9 mouse cellular contexts compared by ENCODE assay signal in the genomic region with DNA sequence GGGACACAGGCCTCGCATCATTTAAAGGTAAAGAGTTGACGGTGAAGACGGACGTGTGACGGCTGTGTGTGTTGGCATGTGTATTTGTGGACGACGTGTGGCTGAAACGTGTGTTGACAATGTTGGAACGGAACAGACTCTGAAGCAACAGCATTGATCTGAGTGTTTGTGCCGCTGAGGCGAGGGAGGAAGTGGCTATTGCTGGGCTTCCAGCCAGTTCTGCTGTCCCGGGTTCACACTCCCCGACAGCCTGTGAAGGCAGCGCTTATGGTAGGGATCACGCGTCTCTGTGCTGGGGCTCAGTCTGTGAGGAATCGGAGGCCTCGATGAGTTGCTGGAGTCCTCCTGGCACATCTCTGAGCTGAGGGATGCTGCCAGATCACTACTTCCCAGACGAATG. TPM values are rescaled to one million over a fixed set of nuclear protein-coding genes. Genes with fewer than 3 reads are reported as not detected.
A peak's percentile ranks its signal among the peaks of the same experiment; 100 is the strongest.
DNase-seq lines count a peak whose midpoint lies in the region; ATAC-seq lines count a peak whose summit lies in the region.
"Had no signal": no experiment of that assay in that cellular context is flagged by ENCODE, and none has a peak within 500 bp of the region (broad histone marks: within the 10 kb centered on the region; RNA-seq: fewer than 3 reads in every experiment).

No protein-coding gene starts in this region.

- H3K36me3 ChIP-seq in heart, embryonic 13.5 days = no peaks in the 10 kb centered on the region

- peaks cover 3% of the 10 kb centered on the region for H3K4me1 ChIP-seq in heart, embryonic 13.5 days

- H3K9me3 ChIP-seq in heart, embryonic 13.5 days = no peaks in the 10 kb centered on the region

- peak; percentile 24 for DNase-seq in gastrocnemius, postnatal 10 days
- no peak for DNase-seq in gastrocnemius, adult 8-10 months (ENCODE audit: low spot score in 2 of 2)
- DNase-seq in kidney, postnatal 4 days = peak; percentile 60 to 72
- peak; percentile 22 for DNase-seq in right cerebral cortex, adult 18-20 months
- DNase-seq in embryo, embryonic 9.5 days (ENCODE audit: extremely low spot score) = no peak
- no peak for DNase-seq in B cell, adult 2 months

- H3K27me3 ChIP-seq in heart, embryonic 13.5 days (replicated peaks) = no peaks in the 10 kb centered on the region; the same call in 1 of the 2 replicates

- no peak overlapping the region for H3K9ac ChIP-seq in heart, embryonic 13.5 days

- H3K4me2 ChIP-seq in heart, embryonic 13.5 days = peak overlapping the region; percentile 49

- no peak overlapping the region for H3K27ac ChIP-seq in heart, embryonic 13.5 days (replicated peaks)
- H3K27ac ChIP-seq: macrophage had no signal

- WGBS in heart, embryonic 13.5 days = 28% methylated on average over 19 of the region's 19 CpGs

- ATAC-seq in common myeloid progenitor, adult 5-6 weeks (replicated peaks; ENCODE audit: low read depth, poor library complexity, severe bottlenecking) = peak; percentile 69
- ATAC-seq in heart, embryonic 13.5 days (ENCODE audit: extremely low read depth, insufficient number of reproducible peaks, low FRiP score, low TSS enrichment) = no peak; the same call in 1 of the 2 replicates

- no peak overlapping the region for H3K4me3 ChIP-seq in heart, embryonic 13.5 days

RNA-seq across cellular contexts. Expression of gene Zfp507, which starts 34.0 kb away (rescaled TPM):
- total RNA-seq in gastrocnemius, postnatal 10 days (2021) = 10 to 100 TPM; 17.5 to 24.5 TPM
- 10 to 100 TPM; 15.8 to 22.5 (median 17.7) TPM for total RNA-seq in gastrocnemius, adult 8-10 months (2022)
- total RNA-seq in common myeloid progenitor, adult 5-6 weeks (2017) = 22.5 and 23.8 TPM in 2 replicates
- polyA plus RNA-seq in heart, embryonic 13.5 days (2015; fragmentation: Nextera tagmentation; extraction: Ambion mirVana) = 9.9 and 13.4 TPM in 2 replicates

Comparison
In these comparisons a context has a peak if more than half of its experiments do, and no peak if none do; other contexts are left out.
1. DNase-seq: peak in gastrocnemius, postnatal 10 days (single experiment), kidney, postnatal 4 days (2 of 2) and right cerebral cortex, adult 18-20 months (single experiment); none in gastrocnemius, adult 8-10 months (0 of 2), embryo, embryonic 9.5 days (single experiment) and B cell, adult 2 months (0 of 2).